Mouse (Mus musculus) embryonic stem cell, embryonic (primary cell): ENCODE results near the gene Rnf182.

Source experiments
- CTCF ChIA-PET, 4 experiments: fragments of 300-600 bp in 2 of 4; fragments of 350-600 bp in 2 of 4; sonication (Branson Sonifier 250); formaldehyde crosslinking; loops; one replicate each; lab custom pipeline; 2022; ENCODE audit warnings: inconsistent platforms in 2 of 4; lab: Charles Lee
- POLR2A ChIA-PET, 4 experiments: fragments of 300-600 bp in 2 of 4; fragments of 350-600 bp in 2 of 4; sonication (Branson Sonifier 250); formaldehyde crosslinking; loops; one replicate each; lab custom pipeline; 2022; ENCODE audit warnings: antibody characterized with exemption in 4 of 4, inconsistent platforms in 1 of 4; lab: Charles Lee

Gene Rnf182

GRCm38 (mm10) chr13:43592681-43593068 lies 22.8 kb upstream of the Rnf182 start:
- CTCF ChIA-PET, result interaction anchor here in 2 of 4 experiments (0.5 to 1.2 kb wide), 2 partner anchors 13 to 19 kb away, joined by 5 to 6 read pairs; no protein-coding TSS in a partner anchor
- POLR2A ChIA-PET, result interaction anchor here in 1 of 4 experiments (0.6 to 1.3 kb wide), 3 partner anchors 11 to 406 kb away, joined by 3 read pairs; no protein-coding TSS in a partner anchor

- POLR2A ChIA-PET, result interaction anchor here in 2 of 4 experiments (0.5 to 1.2 kb wide), 2 partner anchors 68 to 381 kb away, joined by 3 read pairs; no protein-coding TSS in a partner anchor
- CTCF ChIA-PET, result interaction anchor here (0.5 to 1.3 kb wide), 27 partner anchors 8 to 1211 kb away, joined by 3 to 7 read pairs (median 4); partner anchors contain the start of gene Rnf182 (in 1 of the 4)
Measured at GRCm38 (mm10) chr13:43595896-43596295, 19.6 kb upstream of the Rnf182 start.

- ChIA-PET CTCF (interaction anchor here in 1 of 4 experiments (0.7 kb wide), 1 partner anchor 123 kb away, joined by 3 read pairs; no protein-coding TSS in a partner anchor), POLR2A (interaction anchor here in 1 of 4 experiments (0.5 to 0.6 kb wide), 2 partner anchors 19 to 1355 kb away, joined by 3 to 18 read pairs; no protein-coding TSS in a partner anchor)
Measured at GRCm38 (mm10) chr13:43600967-43601366, 14.5 kb upstream of the Rnf182 start.

- POLR2A ChIA-PET, result interaction anchor here in 2 of 4 experiments (0.6 to 1.5 kb wide), 3 partner anchors 13 to 98 kb away, joined by 3 to 6 read pairs (median 4); partner anchors contain the start of gene Rnf182 (in 1 of the 2)
- CTCF ChIA-PET, result interaction anchor here in 1 of 4 experiments (0.6 kb wide), 2 partner anchors 182 to 1337 kb away, joined by 3 read pairs; partner anchors contain the start of gene Cd83
Measured at GRCm38 (mm10) chr13:43602440-43602839, 13.1 kb upstream of the Rnf182 start.

GRCm38 (mm10) chr13:43603042-43603441 lies 12.5 kb upstream of the Rnf182 start:
- ChIA-PET POLR2A (interaction anchor here in 1 of 4 experiments (1.5 kb wide), 1 partner anchor 12 kb away, joined by 6 read pairs; the partner anchor contains the start of gene Rnf182), CTCF (interaction anchor here in 2 of 4 experiments (0.5 to 0.9 kb wide), 2 partner anchors 115 to 136 kb away, joined by 3 read pairs; no protein-coding TSS in a partner anchor)

GRCm38 (mm10) chr13:43608854-43609253 lies 6.7 kb upstream of the Rnf182 start:
- ChIA-PET CTCF (no interaction called here), POLR2A (interaction anchor here in 1 of 4 experiments (0.7 kb wide), 1 partner anchor 129 kb away, joined by 3 read pairs; no protein-coding TSS in a partner anchor)

- ChIA-PET POLR2A (no interaction called here), CTCF (interaction anchor here in 1 of 4 experiments (0.6 kb wide), 1 partner anchor 35 kb away, joined by 3 read pairs; no protein-coding TSS in a partner anchor)
Measured at GRCm38 (mm10) chr13:43612040-43612439, 3.5 kb upstream of the Rnf182 start.

GRCm38 (mm10) chr13:43614667-43615066 lies 843 bp upstream of the Rnf182 start:
- CTCF ChIA-PET, result interaction anchor here (0.5 to 1.4 kb wide), 7 partner anchors 19 to 1392 kb away, joined by 3 to 6 read pairs (median 3); no protein-coding TSS in a partner anchor
- POLR2A ChIA-PET, result interaction anchor here (0.6 to 2.1 kb wide), 12 partner anchors 9 to 988 kb away, joined by 3 to 8 read pairs (median 4); no protein-coding TSS in a partner anchor

GRCm38 (mm10) chr13:43615194-43615576 lies 325 bp upstream of the Rnf182 start:
- ChIA-PET POLR2A (interaction anchor here (0.6 to 2.1 kb wide), 14 partner anchors 10 to 432 kb away, joined by 3 to 8 read pairs (median 4); no protein-coding TSS in a partner anchor), CTCF (interaction anchor here (0.5 to 1.4 kb wide), 9 partner anchors 19 to 1392 kb away, joined by 3 to 6 read pairs (median 3); no protein-coding TSS in a partner anchor)

GRCm38 (mm10) chr13:43616551-43616950 lies 1.0 kb downstream of the Rnf182 start:
- ChIA-PET CTCF (interaction anchor here in 1 of 4 experiments (0.6 kb wide), 1 partner anchor 1388 kb away, joined by 3 read pairs; no protein-coding TSS in a partner anchor), POLR2A (interaction anchor here in 1 of 4 experiments (2.0 kb wide), 1 partner anchor 433 kb away, joined by 4 read pairs; no protein-coding TSS in a partner anchor)

- CTCF ChIA-PET, result interaction anchor here in 1 of 4 experiments (0.6 to 0.7 kb wide), 2 partner anchors 208 to 989 kb away, joined by 3 read pairs; no protein-coding TSS in a partner anchor
- POLR2A ChIA-PET, result interaction anchor here in 2 of 4 experiments (0.6 to 0.7 kb wide), 5 partner anchors 19 to 1832 kb away, joined by 6 to 18 read pairs (median 7); no protein-coding TSS in a partner anchor
Measured at GRCm38 (mm10) chr13:43619550-43620175, 4.2 kb downstream of the Rnf182 start.

- CTCF ChIA-PET, result no interaction called here
- POLR2A ChIA-PET, result no interaction called here
Measured at GRCm38 (mm10) chr13:43627922-43628321, 12.4 kb downstream of the Rnf182 start.

GRCm38 (mm10) chr13:43629785-43630184 lies 14.3 kb downstream of the Rnf182 start:
- POLR2A ChIA-PET, result no interaction called here
- CTCF ChIA-PET, result no interaction called here

GRCm38 (mm10) chr13:43631266-43631665 lies 15.8 kb downstream of the Rnf182 start:
- ChIA-PET CTCF (no interaction called here), POLR2A (no interaction called here)

GRCm38 (mm10) chr13:43633024-43633423 lies 17.5 kb downstream of the Rnf182 start:
- CTCF ChIA-PET, result interaction anchor here in 1 of 4 experiments (0.9 kb wide), 1 partner anchor 93 kb away, joined by 4 read pairs; no protein-coding TSS in a partner anchor
- POLR2A ChIA-PET, result no interaction called here

- ChIA-PET CTCF (no interaction called here), POLR2A (no interaction called here)
Measured at GRCm38 (mm10) chr13:43637720-43638119, 22.2 kb downstream of the Rnf182 start.

GRCm38 (mm10) chr13:43644991-43645390 lies 29.5 kb downstream of the Rnf182 start:
- CTCF ChIA-PET, result no interaction called here
- POLR2A ChIA-PET, result no interaction called here

GRCm38 (mm10) chr13:43648556-43648955 lies 33.0 kb downstream of the Rnf182 start:
- ChIA-PET CTCF (no interaction called here), POLR2A (no interaction called here)

- POLR2A ChIA-PET, result interaction anchor here in 1 of 4 experiments (0.6 kb wide), 1 partner anchor 358 kb away, joined by 3 read pairs; no protein-coding TSS in a partner anchor
- CTCF ChIA-PET, result no interaction called here
Measured at GRCm38 (mm10) chr13:43651277-43651676, 35.8 kb downstream of the Rnf182 start.
